Mouse (Mus musculus) ovary, postnatal 36 days (tissue): Measurements from ENCODE around the gene Btbd16.
A peak's percentile ranks its signal among the peaks of the same experiment; 100 is the strongest.

Experiments
- DNase-seq: peaks from one replicate; pipeline ENCODE4 v3.0.0; 2022; ENCODE audit warnings: low spot score, mixed read lengths

Btbd16 gene

DNA sequence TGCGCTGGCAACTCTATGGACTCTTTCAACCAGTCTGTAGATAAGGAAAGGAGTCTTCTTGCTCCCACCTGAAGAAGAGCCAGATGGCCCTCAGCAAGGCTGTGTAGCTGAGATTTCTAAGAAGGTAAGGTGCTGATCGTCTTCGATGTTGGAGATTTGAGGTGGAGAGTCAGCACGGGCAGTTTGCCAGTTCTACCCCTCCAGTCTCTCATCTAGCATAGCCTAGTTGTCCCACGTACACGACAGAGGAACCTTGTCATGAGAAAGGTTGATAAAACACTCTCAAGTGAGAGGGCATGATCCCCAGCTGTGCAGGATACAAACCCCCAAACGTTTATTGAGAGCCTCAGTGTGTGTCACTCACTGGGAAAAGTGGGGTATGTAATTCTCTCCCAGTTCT, 90.8 kb downstream of the Btbd16 start:
- DNase-seq, result no peak

DNA sequence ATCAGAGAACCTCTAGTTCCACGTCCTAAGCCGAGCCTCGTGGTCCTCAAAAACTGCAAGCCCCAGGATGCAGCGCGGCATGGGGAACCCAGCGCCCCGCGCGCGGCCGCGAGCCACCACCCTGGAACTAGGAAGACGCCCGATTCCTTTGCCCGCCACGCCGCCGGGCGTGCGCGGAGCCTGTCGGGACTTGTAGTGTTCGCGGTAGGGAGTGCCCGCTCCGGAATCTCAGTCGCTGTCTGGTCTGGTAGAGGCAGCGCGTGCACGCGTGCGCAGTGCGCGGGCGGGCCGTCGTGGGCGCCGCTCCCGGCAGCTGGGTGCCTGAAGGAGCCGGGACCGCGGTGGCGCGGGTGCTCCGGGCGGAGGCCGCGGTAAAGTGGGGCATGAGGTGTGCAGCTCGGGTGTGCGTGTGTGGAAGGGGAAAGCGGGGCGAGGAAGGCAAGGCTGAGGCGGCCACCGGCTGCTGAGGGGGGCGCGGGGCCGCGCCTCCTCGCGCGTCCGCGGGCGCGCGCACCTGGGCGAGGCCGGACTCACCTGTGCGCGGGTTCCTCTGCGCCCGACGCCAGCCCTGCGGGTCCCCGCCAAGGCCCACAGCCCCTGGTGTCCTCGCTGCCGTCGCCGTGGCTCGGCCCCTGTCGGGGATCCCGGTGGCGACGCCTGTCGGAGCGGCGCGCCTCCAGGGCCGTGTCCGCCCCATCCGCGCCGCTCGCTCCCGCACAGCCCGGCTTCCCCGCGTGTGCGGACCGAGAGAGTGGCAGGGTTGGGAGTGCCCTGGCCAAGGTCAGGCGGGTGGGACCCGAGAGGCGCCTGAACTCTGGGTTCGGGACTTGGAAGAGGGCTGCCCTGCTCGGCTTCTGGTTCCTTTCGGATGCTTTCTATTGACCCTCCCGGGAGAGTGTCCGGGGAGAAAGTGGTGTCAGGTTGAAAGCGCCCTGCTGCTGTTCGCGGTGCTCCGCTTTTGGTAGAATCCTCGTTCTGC, 92.0 kb downstream of the Btbd16 start, which contains the start of gene Plekha1:
Gene Plekha1 (plus strand): TSS at position 144 of the 979 bp plus-strand sequence.
- peak; percentile 98 for DNase-seq

DNA sequence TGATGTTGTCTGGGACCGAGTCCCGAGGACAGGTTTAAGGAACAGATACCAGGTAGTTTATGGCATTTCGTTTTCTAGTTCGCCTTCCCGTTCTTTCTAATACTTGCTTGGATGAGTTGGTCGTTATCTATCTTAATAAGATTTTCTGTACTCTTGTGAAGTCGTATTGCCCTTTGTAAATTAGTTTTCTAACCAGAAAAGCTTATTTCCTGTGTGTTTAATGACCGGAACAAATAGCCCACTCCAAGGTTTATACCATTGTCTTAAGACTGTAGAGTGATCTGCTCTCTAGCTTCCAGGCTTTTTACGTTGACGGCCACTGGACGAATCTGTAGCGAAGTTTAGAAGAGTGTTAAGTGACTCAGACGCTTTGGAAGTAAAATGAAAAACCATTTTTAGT, 92.8 kb downstream of the Btbd16 start:
- DNase-seq, result no peak

DNA sequence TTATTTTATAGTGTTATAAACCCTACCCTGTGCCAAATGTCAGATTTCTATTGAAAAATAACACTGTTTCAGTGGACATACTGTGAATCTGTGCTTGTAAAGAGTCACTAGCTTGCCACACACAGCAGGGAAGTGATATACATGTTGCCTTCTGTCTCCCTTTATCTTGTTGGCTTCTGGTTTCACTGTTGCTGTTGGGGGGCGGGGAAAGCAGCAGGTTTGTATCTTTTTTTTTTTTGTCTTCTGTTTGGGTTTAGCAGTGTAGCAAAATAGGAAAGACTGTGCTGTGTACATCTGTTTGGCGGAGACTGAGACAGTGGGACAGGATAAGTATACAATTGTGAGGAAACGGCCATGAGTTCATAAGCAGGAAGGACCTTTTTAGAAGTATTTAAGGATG, 93.4 kb downstream of the Btbd16 start:
- DNase-seq, result no peak
